Mouse (Mus musculus) mouse embryonic stem cell (cell line): Measurements from ENCODE around the gene Cachd1.

Experiments used
- in situ Hi-C, 2 experiments: fragments of 300-500 bp; cut with MboI; formaldehyde crosslinking; loops; 1 replicate in 1 of 2; 3 replicates in 1 of 2; pipeline ENCODE4 v1.14.3; 2019 to 2020; ENCODE audit warnings: low sequenced_read_pairs in 2 of 2, low pct_unique_long_range_greater_than_20kb in 1 of 2, mixed read lengths in 1 of 2; ENCODE audit not compliant: unreplicated experiment in 1 of 2

Gene Cachd1

GRCm38 (mm10) chr4:100950316-100950715 lies 173.8 kb downstream of the Cachd1 start:
- in situ Hi-C loops, result no loop called here

- in situ Hi-C loops, result no loop called here
These were observed 175.4 kb downstream of the Cachd1 start for GRCm38 (mm10) chr4:100951876-100952275.

- in situ Hi-C loops, result no loop called here
These were observed 186.9 kb downstream of the Cachd1 start for GRCm38 (mm10) chr4:100963341-100963740.

- in situ Hi-C loops, result no loop called here
These were observed 187.3 kb downstream of the Cachd1 start for GRCm38 (mm10) chr4:100963796-100964195.

GRCm38 (mm10) chr4:100967703-100968392 lies 191.4 kb downstream of the Cachd1 start:
- in situ Hi-C loops, result no loop called here

GRCm38 (mm10) chr4:100973641-100974454 lies 197.4 kb downstream of the Cachd1 start:
- in situ Hi-C loops, result no loop called here

GRCm38 (mm10) chr4:100974455-100975035 lies 198.1 kb downstream of the Cachd1 start:
- in situ Hi-C loops, result loop anchor here in 1 of 2 experiments (25.0 kb wide), 1 partner anchor 387 kb away; no protein-coding TSS in a partner anchor

- in situ Hi-C loops, result loop anchor here in 1 of 2 experiments (25.0 kb wide), 1 partner anchor 390 kb away; no protein-coding TSS in a partner anchor
These were observed 201.0 kb downstream of the Cachd1 start for GRCm38 (mm10) chr4:100977522-100977921.

- in situ Hi-C loops, result loop anchor here (10.0 to 25.0 kb wide), 2 partner anchors 262 to 400 kb away; no protein-coding TSS in a partner anchor
These were observed 210.7 kb downstream of the Cachd1 start for GRCm38 (mm10) chr4:100987187-100987586.

- in situ Hi-C loops, result loop anchor here (10.0 to 25.0 kb wide), 2 partner anchors 264 to 401 kb away; no protein-coding TSS in a partner anchor
These were observed 211.8 kb downstream of the Cachd1 start for GRCm38 (mm10) chr4:100988231-100988799.

- in situ Hi-C loops, result loop anchor here in 1 of 2 experiments (25.0 kb wide), 1 partner anchor 404 kb away; no protein-coding TSS in a partner anchor
These were observed 214.5 kb downstream of the Cachd1 start for GRCm38 (mm10) chr4:100990996-100991395.

GRCm38 (mm10) chr4:100992086-100992485 lies 215.6 kb downstream of the Cachd1 start:
- in situ Hi-C loops, result loop anchor here in 1 of 2 experiments (25.0 kb wide), 1 partner anchor 405 kb away; no protein-coding TSS in a partner anchor

- in situ Hi-C loops, result loop anchor here in 1 of 2 experiments (25.0 kb wide), 1 partner anchor 407 kb away; no protein-coding TSS in a partner anchor
These were observed 218.2 kb downstream of the Cachd1 start for GRCm38 (mm10) chr4:100994442-100995255.

GRCm38 (mm10) chr4:100995617-100996016 lies 219.1 kb downstream of the Cachd1 start:
- in situ Hi-C loops, result loop anchor here in 1 of 2 experiments (25.0 kb wide), 1 partner anchor 408 kb away; no protein-coding TSS in a partner anchor

- in situ Hi-C loops, result loop anchor here in 1 of 2 experiments (25.0 kb wide), 1 partner anchor 409 kb away; no protein-coding TSS in a partner anchor
These were observed 219.7 kb downstream of the Cachd1 start for GRCm38 (mm10) chr4:100996060-100996651.

GRCm38 (mm10) chr4:100998145-100998544 lies 221.7 kb downstream of the Cachd1 start:
- in situ Hi-C loops, result loop anchor here in 1 of 2 experiments (25.0 kb wide), 1 partner anchor 411 kb away; no protein-coding TSS in a partner anchor

- in situ Hi-C loops, result loop anchor here in 1 of 2 experiments (25.0 kb wide), 1 partner anchor 412 kb away; no protein-coding TSS in a partner anchor
These were observed 222.4 kb downstream of the Cachd1 start for GRCm38 (mm10) chr4:100998906-100999305.
